Mouse (Mus musculus): ENCODE data around the gene Vsig2.
A peak's percentile ranks its signal among the peaks of the same experiment; 100 is the strongest.

Gene Vsig2

DNA sequence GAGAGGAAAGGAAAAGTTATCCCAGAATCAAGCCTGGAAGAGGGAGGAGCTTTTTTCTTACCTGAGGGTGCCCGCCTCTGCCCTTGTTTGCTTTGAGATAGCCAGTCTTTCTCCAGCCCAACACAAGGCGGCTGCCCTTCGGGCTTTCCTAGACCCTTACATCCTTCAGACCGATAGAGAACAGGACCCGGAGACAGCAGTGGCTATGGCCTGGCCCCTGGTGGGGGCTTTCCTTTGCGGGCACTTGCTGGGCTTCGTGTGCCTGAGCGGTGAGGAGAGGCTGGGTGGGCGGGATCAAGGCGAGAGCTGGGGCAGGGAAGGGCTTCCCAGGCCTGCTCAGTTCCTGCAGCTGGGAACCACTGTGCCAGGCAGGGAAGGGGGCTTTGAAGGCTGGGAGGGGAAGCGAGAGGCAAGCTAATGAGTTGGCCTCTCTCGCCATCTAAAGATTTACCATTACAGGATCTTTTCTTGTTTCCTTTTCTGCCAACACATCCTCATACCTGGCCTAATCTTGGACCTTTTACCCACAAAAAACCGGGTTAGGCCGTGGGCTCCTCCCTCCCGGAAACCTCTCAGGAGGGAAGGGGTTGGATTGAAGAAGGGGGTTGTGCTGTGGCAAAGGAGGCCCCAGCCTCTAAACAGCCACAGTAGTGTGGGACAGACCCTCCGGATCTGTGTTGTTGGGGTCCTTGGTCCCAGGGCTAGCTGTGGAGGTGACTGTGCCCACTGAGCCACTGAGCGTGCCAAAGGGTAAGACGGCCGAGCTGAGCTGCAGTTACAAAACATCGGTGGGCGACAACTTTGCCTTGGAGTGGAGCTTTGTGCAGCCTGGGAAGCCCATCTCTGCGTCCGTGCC, at the start of gene Vsig2:
Gene Vsig2 (plus strand): TSS at position 86 of the 856 bp plus-strand sequence.
- DNase-seq (ENCODE audit: low read depth), result no peak

DNA sequence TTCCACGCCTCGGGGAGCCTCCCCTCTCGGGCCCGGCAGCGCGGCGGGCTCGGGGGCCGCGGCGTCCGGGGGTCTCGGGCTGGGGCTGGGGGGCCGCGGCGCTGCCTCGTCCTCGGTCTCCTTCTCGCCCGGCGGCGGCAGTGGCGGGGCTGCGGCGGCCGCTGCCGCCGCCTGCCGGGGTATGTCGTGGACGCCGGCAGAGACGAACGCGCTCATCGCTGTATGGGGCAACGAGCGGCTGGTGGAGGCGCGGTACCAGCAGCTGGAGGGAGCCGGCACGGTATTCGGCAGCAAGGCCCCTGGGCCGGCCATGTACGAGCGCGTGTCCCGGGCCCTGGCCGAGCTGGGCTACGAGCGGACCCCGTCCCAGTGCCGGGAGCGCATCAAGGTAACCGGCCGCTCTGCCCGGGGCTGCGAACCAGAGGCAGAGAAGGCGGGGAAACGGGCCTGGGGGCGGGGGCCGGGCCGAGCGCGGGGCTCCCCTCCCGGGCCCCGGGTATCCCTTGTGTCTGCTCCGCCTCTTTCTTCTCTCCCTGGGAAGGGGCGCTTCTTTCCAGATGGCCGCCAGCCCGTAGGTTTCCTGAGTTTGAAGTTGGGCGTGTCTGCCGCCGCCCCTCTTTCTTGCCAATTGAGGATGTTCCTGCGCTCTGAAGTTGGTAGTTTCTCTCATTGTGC, 49.5 kb upstream of the Vsig2 start:
- DNase-seq (ENCODE audit: low read depth), result peak; percentile 32

DNA sequence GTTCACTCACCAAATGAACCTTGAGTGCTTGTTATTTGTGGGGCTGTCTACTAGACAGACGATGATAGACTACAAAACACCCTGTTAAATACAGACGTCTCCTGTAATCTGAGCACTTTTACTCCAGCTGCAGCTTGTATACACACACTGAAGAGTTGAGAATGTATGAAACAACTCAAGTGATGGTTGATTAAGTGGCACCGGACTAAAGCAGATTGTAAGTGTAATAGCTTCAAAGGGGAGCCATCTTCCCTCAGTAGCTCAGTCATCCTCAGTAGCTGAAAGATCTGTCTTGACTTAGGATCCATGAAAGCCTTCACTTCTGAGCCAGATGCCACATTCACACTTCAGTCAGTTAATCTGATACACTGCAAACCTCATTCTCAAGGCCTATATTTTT, 43.3 kb upstream of the Vsig2 start:
- no peak for DNase-seq (ENCODE audit: low read depth)

DNA sequence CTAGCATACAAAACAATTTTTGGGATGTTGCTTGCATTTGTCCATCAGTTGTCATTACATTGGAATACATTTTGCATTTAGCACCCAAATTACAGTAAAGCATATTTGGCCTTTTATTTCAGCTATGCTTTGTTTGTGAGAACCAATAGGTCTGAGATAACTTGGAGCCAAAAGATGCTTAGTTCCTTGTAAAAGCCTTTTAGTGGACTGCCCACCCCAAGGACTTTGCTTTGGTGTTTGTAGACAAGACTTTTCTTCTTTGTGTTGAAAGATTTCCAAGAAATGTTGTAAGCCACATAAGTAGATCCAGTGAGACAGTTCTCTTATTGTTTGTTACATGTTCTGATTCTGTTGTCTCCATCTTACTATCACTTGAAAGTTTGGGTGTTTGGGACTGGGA, 42.7 kb upstream of the Vsig2 start:
- no peak for DNase-seq (ENCODE audit: low read depth)

DNA sequence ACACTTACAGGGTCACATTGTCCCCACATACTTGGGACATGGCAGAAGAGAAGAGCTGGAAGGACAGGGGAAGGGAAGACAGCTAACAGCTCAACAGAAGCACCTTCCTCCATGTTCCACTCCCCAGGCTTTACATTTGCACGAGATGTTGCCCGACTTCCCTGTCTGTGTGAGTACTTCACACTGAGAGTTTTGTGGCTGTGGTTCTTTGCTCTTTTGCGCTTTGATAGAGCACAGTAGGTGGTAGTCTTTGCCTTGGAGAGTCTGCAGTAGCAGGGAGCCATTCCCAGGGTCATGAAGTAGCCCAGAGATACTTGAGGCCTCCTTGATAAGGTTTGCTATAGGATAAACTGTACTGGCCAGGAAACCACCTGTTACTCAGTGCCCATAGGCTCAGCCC, 38.9 kb upstream of the Vsig2 start:
- no peak for DNase-seq (ENCODE audit: low read depth)

DNA sequence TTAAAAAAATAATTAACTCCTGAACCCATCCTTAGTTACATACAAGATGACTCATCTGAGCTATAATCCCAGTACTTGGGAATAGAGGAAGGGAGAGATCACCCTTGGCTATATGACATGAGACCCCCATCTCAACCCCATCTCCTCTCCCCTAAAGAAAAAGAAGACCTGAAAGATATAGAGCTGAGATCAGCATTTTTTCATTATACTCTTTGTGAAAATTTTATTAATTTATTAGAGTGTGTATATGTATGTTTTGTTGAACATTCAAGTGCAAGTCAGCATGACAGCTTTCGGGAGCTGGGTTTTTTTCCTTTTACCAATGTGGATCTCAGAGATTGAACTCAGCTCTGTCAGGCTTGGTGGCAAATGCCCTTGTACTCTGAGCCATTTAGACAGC, 37.9 kb upstream of the Vsig2 start:
- no peak for DNase-seq (ENCODE audit: low read depth)

DNA sequence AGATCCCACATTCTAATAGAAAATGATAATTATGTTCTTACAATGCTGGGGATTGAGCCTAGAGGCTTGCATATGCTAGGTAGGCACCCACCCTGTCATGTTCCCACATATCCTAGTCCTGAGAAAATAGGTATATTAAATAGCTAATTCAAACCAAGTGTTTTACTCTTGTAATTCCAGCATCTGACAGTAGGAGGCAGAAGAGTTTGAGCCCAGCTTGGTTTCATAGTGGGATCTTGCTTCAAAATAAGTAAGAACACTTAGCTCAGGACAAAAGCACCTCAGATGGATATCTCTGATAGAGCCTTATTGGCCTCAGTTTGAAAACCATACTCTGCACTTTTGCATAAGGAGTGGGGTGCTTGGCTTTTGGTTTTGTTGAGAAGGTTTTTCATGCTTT, 34.7 kb upstream of the Vsig2 start:
- no peak for DNase-seq (ENCODE audit: low read depth)

DNA sequence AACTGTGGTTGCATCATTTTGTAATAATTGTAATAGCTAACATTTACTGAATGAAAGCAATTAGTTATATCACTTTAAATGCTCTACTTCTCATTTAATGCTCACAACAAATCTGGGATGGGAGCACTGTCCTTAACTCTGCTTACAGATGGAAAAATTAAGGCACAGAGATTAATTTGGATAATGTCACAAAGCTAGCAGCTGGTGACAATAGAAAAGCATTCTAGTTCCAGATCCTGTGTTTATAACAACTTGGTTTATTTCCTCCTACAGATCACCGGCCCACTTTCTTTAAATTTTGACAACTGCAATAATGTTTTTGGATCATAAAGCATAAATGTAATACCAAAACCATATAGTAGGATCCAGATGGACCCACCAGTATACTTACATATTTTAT, 33.0 kb upstream of the Vsig2 start:
- DNase-seq (ENCODE audit: low read depth), result no peak

DNA sequence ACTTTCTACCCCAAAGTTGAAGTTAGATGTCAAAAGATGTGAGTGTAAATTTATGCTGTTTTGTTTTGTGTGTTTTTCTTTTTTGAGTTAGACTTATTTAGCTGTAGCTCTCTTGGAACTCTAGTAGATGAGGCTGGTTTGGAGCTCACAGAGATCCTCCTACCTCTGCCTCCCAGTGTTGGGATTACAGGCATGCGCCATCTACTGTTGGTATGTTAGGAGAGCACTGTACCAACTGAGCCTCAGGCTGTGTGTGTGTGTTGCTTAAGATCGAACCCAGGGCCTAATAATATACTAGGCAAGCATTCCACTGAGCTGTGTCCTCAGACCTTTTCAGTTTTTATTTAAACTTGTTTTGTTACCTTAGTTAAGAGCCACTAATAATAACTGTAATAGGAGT, 27.0 kb upstream of the Vsig2 start:
- DNase-seq (ENCODE audit: low read depth), result no peak

DNA sequence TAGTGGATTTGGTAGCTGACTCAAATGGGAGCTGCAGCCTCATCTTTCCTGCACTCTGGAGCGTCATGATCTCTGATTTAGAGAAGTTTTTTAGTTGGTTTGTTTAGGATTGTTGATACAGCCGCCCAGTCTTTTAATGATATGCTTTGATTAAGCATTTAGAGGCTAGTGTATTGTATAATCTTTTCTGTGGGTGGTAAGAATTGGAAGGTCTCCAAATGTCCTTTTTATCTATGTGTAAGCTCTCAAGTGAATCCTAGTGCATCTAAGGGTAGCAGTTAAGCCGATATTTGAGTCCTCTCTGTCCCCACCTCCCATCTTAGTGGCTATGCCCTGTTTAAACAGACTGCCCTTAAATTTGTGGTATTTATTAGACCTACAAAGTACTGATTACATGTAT, 24.6 kb upstream of the Vsig2 start:
- DNase-seq (ENCODE audit: low read depth), result no peak

DNA sequence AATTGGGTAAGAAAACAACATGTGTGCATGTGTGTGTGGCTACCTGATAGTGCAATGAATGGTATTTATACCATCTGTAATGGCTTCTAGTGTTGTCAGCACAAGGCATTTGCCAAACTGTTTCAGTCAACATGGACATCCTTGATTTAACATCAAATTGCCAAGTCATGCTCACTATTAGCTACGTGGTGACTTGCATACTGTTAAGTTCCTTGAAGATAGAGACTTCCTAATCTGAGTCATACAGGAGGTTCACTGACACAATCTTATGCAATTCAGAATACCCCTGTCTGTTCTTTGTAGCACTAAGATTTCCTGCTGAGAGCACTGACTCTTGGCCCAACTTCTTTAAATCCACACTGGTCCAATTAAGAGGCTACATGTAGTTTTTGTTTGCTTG, 21.6 kb upstream of the Vsig2 start:
- DNase-seq (ENCODE audit: low read depth), result peak; percentile 63

DNA sequence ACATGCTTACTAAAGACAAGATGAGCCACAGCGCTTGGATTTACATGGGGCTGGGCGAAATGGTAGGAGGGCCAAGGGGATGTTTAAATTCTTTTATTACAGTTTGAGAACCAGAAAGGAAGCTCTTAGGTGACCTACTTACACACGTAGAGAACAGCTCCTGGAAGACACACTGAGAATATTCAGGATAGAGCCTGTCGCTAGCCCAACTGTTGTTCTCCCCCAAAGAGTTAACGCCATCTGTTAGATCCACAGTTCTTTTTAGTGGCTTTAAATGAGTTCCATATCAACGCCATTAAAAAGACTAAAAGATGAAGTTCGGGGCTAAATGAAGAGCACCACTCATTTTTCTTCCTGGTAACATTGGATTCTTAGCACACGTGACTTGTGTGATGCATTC, 20.1 kb upstream of the Vsig2 start:
- no peak for DNase-seq (ENCODE audit: low read depth)

DNA sequence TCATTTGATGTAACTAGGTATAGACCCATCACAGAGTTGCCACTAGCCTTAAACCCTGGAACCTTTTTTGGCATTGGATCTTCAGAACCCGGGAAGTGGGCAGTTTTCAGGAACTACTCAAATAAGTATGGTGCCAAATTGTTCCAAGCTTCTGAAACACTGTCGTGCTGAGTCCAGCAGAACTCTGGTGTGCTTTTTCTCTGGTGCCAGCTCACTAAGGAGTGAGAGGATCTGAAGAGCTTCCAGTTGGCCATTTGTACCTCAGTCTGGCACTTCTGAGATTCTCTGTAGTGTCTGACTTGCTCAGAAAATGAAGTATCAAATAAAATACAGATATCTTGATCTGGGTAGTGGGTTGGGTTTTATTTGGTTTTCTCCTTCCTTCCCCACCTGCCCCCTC, 19.1 kb upstream of the Vsig2 start:
- no peak for DNase-seq (ENCODE audit: low read depth)

DNA sequence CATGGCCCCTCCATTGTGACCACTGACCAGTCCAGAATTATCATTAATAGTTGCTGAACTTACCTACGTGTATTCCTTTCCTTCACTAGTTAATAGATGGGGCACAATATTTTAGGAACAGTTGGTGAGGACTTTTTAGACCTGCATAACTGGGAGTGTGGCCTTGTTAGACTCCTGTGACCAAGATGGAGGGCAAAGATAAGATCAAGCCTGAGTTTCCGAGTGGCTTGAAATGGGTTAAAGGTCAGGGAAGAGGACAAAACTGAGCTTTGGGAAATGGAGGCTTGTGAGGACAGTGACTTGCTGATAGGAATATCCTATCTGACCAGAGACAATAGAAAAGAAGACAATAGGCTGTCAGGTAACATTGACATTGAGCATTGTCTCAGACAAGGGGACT, 13.6 kb upstream of the Vsig2 start:
- DNase-seq (ENCODE audit: low read depth), result no peak

DNA sequence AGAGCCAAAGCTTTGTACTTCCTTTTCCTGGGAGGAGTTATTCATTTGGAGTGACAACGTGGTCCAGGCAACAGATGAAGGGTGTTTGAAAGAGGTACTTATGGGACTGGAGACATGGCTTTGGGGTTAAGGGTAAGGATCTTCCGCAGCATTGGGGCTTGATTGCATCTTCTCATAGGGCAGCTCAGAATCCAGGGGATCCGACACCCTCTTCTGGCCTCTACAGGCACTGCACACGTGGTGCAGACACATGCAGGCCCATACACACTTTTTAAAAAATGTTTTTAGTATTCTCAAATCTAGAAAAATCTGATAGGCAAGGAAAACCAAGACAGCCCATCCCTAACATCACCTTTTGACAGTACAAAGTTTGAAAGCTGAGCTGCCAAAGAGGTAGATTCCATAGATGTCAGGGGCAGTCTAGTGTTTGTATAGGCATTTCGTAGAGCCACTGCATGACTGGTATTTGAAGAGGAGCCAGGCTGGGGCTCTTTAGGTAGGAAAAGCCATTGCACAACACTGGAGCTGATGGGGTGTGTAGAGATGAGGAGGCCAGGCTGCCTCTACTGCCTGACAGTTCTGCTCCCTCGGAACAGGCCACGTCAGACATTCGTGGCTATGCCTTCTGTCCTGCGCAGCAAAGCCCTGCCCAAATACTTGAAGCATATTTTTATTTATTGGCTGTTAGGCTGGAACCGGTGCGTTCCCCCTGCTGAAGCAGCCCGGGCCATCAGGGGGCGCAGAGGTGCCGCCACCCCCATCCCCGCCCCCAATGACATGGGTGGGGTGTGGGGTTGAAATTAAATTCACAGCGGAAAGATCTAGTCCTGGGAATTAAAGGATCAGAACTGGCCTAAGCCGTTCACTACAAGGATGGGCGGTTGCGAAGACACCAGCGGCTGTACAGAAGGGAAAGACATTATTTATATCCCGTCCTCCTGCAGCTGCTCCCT, 12.3 kb upstream of the Vsig2 start:
- no peak for DNase-seq (ENCODE audit: low read depth)

DNA sequence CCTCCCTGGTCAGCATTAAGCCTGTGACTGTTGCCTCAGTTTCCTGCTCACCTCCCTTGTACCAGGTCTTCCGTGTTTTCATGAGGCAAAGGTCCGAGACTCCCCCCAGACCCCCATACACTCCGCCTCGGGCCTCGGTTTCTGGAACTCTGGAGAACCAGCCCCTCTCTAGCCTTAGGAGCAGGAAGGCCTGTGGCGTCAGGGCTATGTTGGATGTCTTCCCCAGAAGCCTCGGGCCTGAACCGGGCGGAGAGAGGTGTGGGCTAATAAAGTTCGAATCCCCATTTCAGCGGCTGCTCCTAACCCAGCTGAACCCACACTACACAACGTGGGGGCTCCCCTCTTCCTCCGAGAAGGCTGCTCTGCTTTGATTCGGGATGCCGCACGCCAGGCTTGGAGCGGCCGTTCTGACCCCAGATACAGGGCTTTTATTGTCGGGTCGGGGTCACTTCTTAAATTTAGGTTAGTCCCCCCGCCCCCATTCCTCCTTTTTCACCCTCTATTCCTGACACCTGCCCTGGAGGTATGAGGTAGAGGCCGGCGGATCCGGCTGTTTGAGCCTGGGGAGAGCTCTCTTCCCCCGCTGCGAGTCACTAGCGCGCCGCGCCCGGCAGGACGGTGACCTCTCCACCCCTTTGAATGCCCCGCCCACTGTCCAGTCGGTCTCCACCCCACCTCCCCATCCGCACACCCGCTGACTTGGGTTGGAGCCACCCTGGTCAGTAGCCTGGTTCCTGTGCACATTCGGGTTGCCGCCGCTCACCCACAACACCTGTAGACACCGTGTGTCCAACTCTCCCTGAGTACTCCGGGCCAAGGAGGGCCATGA, 11.4 kb upstream of the Vsig2 start, which contains the start of gene Esam:
Gene Esam (plus strand): TSS at position 683 of the 829 bp plus-strand sequence.
- no peak for DNase-seq (ENCODE audit: low read depth)

DNA sequence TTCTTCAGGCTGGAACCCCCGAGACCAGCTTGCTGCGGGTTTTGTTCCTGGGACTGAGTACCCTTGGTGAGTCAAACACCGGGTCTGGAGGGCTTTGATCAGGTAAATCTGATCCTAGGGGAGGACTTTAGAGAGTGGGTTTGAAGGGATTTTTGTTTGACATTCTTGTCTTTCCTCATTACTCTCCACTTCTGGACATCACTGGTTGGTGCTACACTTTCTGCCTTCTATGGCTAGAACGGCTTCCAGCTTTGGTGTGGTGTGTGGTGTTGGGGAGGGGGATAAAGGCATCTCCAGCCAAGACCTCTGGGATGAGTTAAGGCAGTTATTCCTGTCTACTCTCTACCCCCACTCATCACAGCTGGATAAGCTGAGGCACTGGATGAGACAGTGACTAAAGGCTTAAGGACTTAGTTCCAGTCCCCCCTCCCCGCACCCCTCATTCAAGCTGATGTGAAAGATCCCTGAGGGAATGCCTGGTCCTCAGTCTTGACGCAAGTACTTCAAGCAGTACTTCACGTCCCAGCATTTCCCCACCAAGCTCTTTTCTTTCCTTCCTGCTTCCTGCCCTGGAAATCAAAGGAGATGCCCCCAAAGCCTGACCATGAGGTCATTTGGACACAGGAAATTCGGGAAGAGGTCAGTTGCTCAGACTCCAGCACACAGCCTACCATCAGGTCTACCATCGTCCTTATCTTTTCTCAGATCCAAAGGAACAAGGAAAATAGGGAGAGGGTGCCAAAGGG, 10.7 kb upstream of the Vsig2 start:
- no peak for DNase-seq (ENCODE audit: low read depth)

DNA sequence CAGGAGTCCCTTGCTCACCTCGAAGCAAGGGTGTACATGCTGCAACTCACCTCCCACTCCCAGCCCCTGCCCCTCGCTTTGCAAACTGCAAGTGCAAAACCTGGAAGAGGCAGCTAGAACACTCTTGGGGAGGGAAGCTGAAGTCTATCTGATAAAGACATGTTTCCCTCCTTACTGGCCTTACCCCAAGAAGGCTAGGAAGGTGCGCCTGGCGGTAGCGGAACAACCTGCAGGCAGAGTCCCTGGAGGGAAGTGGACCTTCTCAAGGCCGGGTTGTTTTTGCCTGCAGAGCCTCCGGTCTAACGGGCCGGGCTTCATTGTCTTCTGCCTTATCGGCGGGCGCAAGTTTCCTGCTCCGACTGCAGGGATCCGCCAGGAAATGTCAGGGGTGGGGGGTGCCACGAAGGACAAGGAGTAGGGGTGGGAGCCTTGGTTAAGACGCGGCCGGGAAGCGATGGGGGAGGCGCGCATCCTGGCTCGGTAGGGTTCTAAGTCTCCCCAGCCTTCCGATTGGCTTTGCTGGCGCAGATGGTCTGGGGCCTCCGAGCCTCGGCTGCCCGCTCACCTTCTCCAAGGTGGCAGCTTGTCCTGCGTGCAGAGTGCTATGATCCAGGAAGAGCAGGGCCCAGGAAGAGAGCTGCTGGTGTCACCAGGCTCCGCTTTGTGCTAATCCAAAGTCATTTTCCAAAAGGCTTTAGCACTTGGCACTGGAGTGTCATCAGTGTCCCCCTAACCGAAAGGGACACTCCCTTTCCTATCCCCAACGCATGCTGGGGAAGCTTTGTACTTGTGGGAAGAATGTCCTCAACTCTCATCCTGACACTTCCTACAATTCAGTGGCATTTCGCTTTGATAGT, 8.8 kb upstream of the Vsig2 start:
- no peak for DNase-seq (ENCODE audit: low read depth)

DNA sequence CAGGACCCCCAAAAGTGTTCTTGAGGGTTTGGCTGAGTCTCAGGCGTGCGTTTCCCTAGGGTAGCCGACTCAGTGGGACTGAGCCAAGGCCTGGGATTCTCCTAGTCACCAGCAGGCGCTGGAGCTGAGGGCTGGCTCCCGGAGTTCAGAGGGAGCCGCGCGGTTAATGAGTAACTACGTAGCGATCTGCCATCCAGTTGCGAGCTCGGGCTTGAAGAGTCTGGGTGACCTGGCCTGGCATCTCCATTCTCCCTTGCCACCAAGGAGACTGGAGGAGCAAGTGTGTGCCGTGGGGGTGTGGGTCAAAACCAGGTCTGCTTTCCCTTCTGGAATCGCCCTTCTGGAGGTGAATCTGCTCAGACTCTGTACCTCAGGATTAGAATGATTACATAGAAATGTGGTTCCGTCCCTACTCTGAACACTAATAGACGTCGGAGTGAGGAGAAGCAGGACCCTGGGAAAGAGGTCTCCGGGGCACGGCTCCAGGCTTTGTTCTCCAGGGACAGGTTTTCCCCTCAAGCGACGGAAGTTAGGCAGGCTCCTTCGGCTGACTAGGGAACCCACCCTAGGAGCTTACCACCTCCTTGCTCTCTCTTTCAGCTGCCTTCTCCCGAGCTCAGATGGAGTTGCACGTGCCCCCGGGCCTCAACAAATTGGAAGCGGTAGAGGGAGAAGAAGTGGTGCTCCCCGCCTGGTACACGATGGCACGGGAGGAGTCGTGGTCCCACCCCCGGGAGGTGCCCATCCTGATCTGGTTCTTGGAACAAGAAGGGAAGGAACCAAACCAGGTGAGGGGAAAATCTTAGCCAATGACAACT, 8.0 kb upstream of the Vsig2 start:
- no peak for DNase-seq (ENCODE audit: low read depth)
